Mouse (Mus musculus) cerebellum, postnatal 14 days (tissue): Measurements from ENCODE around the gene Pdik1l.

Experiments used
- DNase-seq, 2 experiments: peaks; one replicate each; pipeline ENCODE4 v3.0.0; 2021; ENCODE audit warnings: mixed read lengths in 2 of 2

The Pdik1l gene

GRCm38 (mm10) chr4:134237582-134238278 lies 50.0 kb downstream of the Pdik1l start:
- DNase-seq = no peak

- no peak for DNase-seq
These were observed 52.8 kb downstream of the Pdik1l start for GRCm38 (mm10) chr4:134234876-134235275.

- no peak for DNase-seq
These were observed 57.3 kb downstream of the Pdik1l start for GRCm38 (mm10) chr4:134230431-134230830.

GRCm38 (mm10) chr4:134227194-134227593 lies 60.5 kb downstream of the Pdik1l start, which contains the start of gene Catsper4:
TSS of gene Catsper4 (minus strand) at chr4:134227383.
- no peak for DNase-seq
